Mouse (Mus musculus) liver, embryonic 15.5 days (tissue): ENCODE results near the gene Phlpp1. TPM values are rescaled to one million over a fixed set of nuclear protein-coding genes. Genes with fewer than 3 reads are reported as not detected.

Experiments used
- ATAC-seq: fragments of 200-750 bp; cut with Nextera tagmentation; 2 replicates; pipeline ENCODE4 v1.8.0; 2017; ENCODE audit warnings: moderate number of reproducible peaks, mild to moderate bottlenecking, moderate library complexity; ENCODE audit not compliant: insufficient read depth
- H3K27ac ChIP-seq: fragments of 300-500 bp; sonication (generic); replicated peaks from 2 replicates; pipeline ENCODE4 v1.5.1; 2015; ENCODE audit warnings: mild to moderate bottlenecking, inconsistent platforms
- H3K27me3 ChIP-seq: fragments of 300-500 bp; sonication (generic); 2 replicates; pipeline ENCODE4 v1.6.1; 2015; ENCODE audit warnings: mild to moderate bottlenecking, inconsistent platforms
- H3K36me3 ChIP-seq: fragments of 300-500 bp; sonication (generic); replicated peaks from 2 replicates; pipeline ENCODE4 v1.6.1; 2015; ENCODE audit warnings: moderate library complexity, mild to moderate bottlenecking, inconsistent platforms
- H3K4me1 ChIP-seq: fragments of 300-500 bp; sonication (generic); replicated peaks from 2 replicates; pipeline ENCODE4 v1.6.1; 2015; ENCODE audit warnings: inconsistent platforms
- H3K4me2 ChIP-seq: fragments of 300-500 bp; sonication (generic); 2 replicates; pipeline ENCODE4 v1.6.1; 2015; ENCODE audit warnings: moderate library complexity, mild to moderate bottlenecking, inconsistent platforms
- H3K4me3 ChIP-seq: fragments of 300-500 bp; sonication (generic); replicated peaks from 2 replicates; pipeline ENCODE4 v1.5.1; 2015; ENCODE audit warnings: mild to moderate bottlenecking, inconsistent platforms
- H3K9ac ChIP-seq: fragments of 300-500 bp; sonication (generic); 2 replicates; pipeline ENCODE4 v1.6.1; 2015; ENCODE audit warnings: moderate library complexity, mild to moderate bottlenecking, inconsistent platforms
- H3K9me3 ChIP-seq: fragments of 300-500 bp; sonication (generic); replicated peaks from 2 replicates; pipeline ENCODE4 v1.6.1; 2016; ENCODE audit warnings: inconsistent platforms
- WGBS: fragments of 180-500 bp; shearing (Covaris S2); methylation state at CpG from one replicate; pipeline ENCODE4 v1.1.7; 2015; ENCODE audit warnings: mixed read lengths; ENCODE audit not compliant: insufficient replicate concordance; 5-methylcytosine and 5-hydroxymethylcytosine counted together
- polyA plus RNA-seq: library from polyadenylated mRNA; unstranded; fragments of >200 nt; fragmentation: Nextera tagmentation; extraction: Ambion mirVana; gene quantifications from 2 replicates; pipeline ENCODE4 v1.2.1, GENCODE M21; 2015

The Phlpp1 gene
- polyA plus RNA-seq, 1 experiment from 2014 or later: 0.94 TPM

GRCm38 (mm10) chr1:106197991-106198390, 26.4 kb downstream of the Phlpp1 start:
- Histone ChIP-seq H3K36me3 (no peaks in the 10 kb centered on the region), H3K4me3 (no peak overlapping the region), H3K4me2 (no peak overlapping the region), H3K27ac (no peak overlapping the region), H3K27me3 (no peaks in the 10 kb centered on the region), H3K9me3 (no peaks in the 10 kb centered on the region), H3K4me1 (no peaks in the 10 kb centered on the region), H3K9ac (no peak overlapping the region)
- no peak for ATAC-seq
- 77% methylated on average over 5 of the region's 5 CpGs for WGBS

GRCm38 (mm10) chr1:106199109-106199508, 27.6 kb downstream of the Phlpp1 start:
- H3K27me3 ChIP-seq: no peaks in the 10 kb centered on the region
- H3K4me2 ChIP-seq: no peak overlapping the region
- no peak overlapping the region for H3K27ac ChIP-seq
- ATAC-seq: no peak
- no peaks in the 10 kb centered on the region for H3K9me3 ChIP-seq
- no peaks in the 10 kb centered on the region for H3K36me3 ChIP-seq
- WGBS: 71% methylated on average over 4 of the region's 4 CpGs
- no peaks in the 10 kb centered on the region for H3K4me1 ChIP-seq
- no peak overlapping the region for H3K9ac ChIP-seq
- H3K4me3 ChIP-seq: no peak overlapping the region

GRCm38 (mm10) chr1:106199686-106200085, 28.1 kb downstream of the Phlpp1 start:
- Histone ChIP-seq H3K36me3 (no peaks in the 10 kb centered on the region), H3K4me3 (no peak overlapping the region), H3K27me3 (no peaks in the 10 kb centered on the region), H3K4me1 (no peaks in the 10 kb centered on the region), H3K9me3 (no peaks in the 10 kb centered on the region), H3K9ac (no peak overlapping the region), H3K27ac (no peak overlapping the region), H3K4me2 (no peak overlapping the region)
- no peak for ATAC-seq
- WGBS: 16% methylated on average over 2 of the region's 2 CpGs

- H3K4me1 ChIP-seq: no peaks in the 10 kb centered on the region
- no peaks in the 10 kb centered on the region for H3K36me3 ChIP-seq
- no peak overlapping the region for H3K4me2 ChIP-seq
- H3K9ac ChIP-seq: no peak overlapping the region
- no peak overlapping the region for H3K27ac ChIP-seq
- H3K27me3 ChIP-seq: no peaks in the 10 kb centered on the region
- no peak overlapping the region for H3K4me3 ChIP-seq
- no peaks in the 10 kb centered on the region for H3K9me3 ChIP-seq
- no peak for ATAC-seq
- WGBS: 64% methylated on average over 1 of the region's 1 CpGs
These were observed 29.5 kb downstream of the Phlpp1 start for GRCm38 (mm10) chr1:106201025-106201424.

DNA sequence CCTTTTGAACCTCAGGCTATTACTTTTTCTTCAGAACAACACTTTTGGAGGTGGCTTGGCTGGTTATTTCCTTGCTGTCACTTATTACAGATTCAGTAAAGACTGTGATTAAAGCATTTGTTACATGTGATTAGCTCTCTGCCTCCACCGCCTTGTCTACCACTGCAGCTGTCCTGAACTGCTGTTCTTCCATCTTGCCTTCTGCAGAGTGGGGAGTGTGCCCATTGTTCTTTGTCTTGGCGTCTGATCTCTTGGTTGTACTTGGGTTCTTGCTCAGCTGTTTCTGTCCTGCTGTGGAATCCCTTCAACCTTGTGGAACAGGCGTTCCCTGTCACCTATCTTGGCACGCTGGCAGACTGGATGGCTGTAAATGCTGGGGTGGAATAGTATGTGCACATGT, 30.4 kb downstream of the Phlpp1 start:
- H3K4me3 ChIP-seq: no peak overlapping the region
- no peak overlapping the region for H3K27ac ChIP-seq
- H3K36me3 ChIP-seq: no peaks in the 10 kb centered on the region
- no peaks in the 10 kb centered on the region for H3K27me3 ChIP-seq
- H3K4me2 ChIP-seq: no peak overlapping the region
- ATAC-seq: no peak
- WGBS: 61% methylated on average over 4 of the region's 4 CpGs
- H3K4me1 ChIP-seq: no peaks in the 10 kb centered on the region
- no peak overlapping the region for H3K9ac ChIP-seq
- H3K9me3 ChIP-seq: no peaks in the 10 kb centered on the region

- no peak overlapping the region for H3K27ac ChIP-seq
- H3K36me3 ChIP-seq: no peaks in the 10 kb centered on the region
- WGBS: 54% methylated on average over 3 of the region's 3 CpGs
- H3K4me3 ChIP-seq: no peak overlapping the region
- no peak for ATAC-seq
- no peaks in the 10 kb centered on the region for H3K9me3 ChIP-seq
- H3K9ac ChIP-seq: no peak overlapping the region
- H3K4me1 ChIP-seq: no peaks in the 10 kb centered on the region
- H3K4me2 ChIP-seq: no peak overlapping the region
- H3K27me3 ChIP-seq: no peaks in the 10 kb centered on the region
These were observed 32.4 kb downstream of the Phlpp1 start for GRCm38 (mm10) chr1:106203942-106204341.

DNA sequence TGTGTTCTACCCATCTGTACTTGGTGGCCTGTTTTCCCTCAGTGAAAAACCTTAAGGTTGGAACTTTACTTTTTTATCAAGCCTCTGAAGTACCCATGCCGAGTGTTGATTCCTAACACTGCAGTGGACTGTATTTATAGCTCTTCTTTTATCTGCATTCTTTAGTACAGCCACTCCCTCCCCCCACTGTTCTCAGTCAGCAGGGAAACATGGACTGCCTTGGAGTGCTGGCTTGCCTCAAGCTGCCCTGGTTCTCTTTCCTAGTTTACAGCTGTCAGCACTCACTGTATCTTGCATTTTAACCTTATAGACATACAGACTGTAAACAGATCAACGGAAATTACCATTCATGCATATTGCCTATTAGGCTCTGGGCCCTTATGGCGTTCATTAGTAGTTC, 32.8 kb downstream of the Phlpp1 start:
- Histone ChIP-seq H3K27ac (no peak overlapping the region), H3K36me3 (no peaks in the 10 kb centered on the region), H3K27me3 (no peaks in the 10 kb centered on the region), H3K4me2 (no peak overlapping the region), H3K4me3 (no peak overlapping the region), H3K4me1 (no peaks in the 10 kb centered on the region), H3K9ac (no peak overlapping the region), H3K9me3 (no peaks in the 10 kb centered on the region)
- 49% methylated on average over 3 of the region's 3 CpGs for WGBS
- ATAC-seq: no peak

DNA sequence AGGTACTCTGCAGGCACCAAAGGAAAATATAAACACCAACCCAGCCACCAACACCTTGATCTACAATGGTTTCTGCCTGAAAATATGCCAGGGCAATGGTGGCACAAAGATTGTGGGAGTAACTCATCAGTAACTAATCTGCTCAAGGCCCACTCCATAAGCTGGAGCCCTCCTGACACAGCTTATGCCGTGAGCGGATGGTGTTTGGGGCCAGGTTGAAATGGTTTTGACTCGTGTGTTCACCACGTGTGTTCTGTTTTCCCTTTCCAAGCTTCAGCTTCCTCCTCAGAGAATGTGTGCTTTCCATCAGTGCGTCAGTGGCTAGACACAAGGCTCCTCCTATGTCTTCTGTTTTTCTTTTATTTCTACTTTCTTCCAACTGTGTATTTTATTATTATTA, 37.0 kb downstream of the Phlpp1 start:
- WGBS: 62% methylated on average over 5 of the region's 5 CpGs
- H3K4me3 ChIP-seq: no peak overlapping the region
- no peaks in the 10 kb centered on the region for H3K9me3 ChIP-seq
- H3K27me3 ChIP-seq: no peaks in the 10 kb centered on the region
- no peak overlapping the region for H3K27ac ChIP-seq
- H3K4me1 ChIP-seq: no peaks in the 10 kb centered on the region
- H3K36me3 ChIP-seq: no peaks in the 10 kb centered on the region
- no peak overlapping the region for H3K4me2 ChIP-seq
- H3K9ac ChIP-seq: no peak overlapping the region
- ATAC-seq: no peak

GRCm38 (mm10) chr1:106210461-106210860, 38.9 kb downstream of the Phlpp1 start:
- Histone ChIP-seq H3K4me2 (no peak overlapping the region), H3K4me1 (no peaks in the 10 kb centered on the region), H3K9ac (no peak overlapping the region), H3K9me3 (no peaks in the 10 kb centered on the region), H3K27ac (no peak overlapping the region), H3K36me3 (no peaks in the 10 kb centered on the region), H3K4me3 (no peak overlapping the region), H3K27me3 (no peaks in the 10 kb centered on the region)
- no peak for ATAC-seq
- WGBS: 67% methylated on average over 3 of the region's 3 CpGs

GRCm38 (mm10) chr1:106211146-106211545, 39.6 kb downstream of the Phlpp1 start:
- Histone ChIP-seq H3K27me3 (no peaks in the 10 kb centered on the region), H3K4me3 (no peak overlapping the region), H3K27ac (no peak overlapping the region), H3K4me1 (no peaks in the 10 kb centered on the region), H3K9ac (no peak overlapping the region), H3K9me3 (no peaks in the 10 kb centered on the region), H3K4me2 (no peak overlapping the region), H3K36me3 (no peaks in the 10 kb centered on the region)
- WGBS: 59% methylated on average over 5 of the region's 5 CpGs
- no peak for ATAC-seq

- H3K27ac ChIP-seq: no peak overlapping the region
- H3K9me3 ChIP-seq: no peaks in the 10 kb centered on the region
- H3K4me1 ChIP-seq: no peaks in the 10 kb centered on the region
- no peak overlapping the region for H3K4me2 ChIP-seq
- H3K9ac ChIP-seq: no peak overlapping the region
- 61% methylated on average over 6 of the region's 6 CpGs for WGBS
- no peaks in the 10 kb centered on the region for H3K27me3 ChIP-seq
- H3K4me3 ChIP-seq: no peak overlapping the region
- ATAC-seq: no peak
- no peaks in the 10 kb centered on the region for H3K36me3 ChIP-seq
These were observed 48.9 kb downstream of the Phlpp1 start for GRCm38 (mm10) chr1:106220431-106220830.

GRCm38 (mm10) chr1:106221371-106221770, 49.8 kb downstream of the Phlpp1 start:
- H3K4me3 ChIP-seq: no peak overlapping the region
- no peak overlapping the region for H3K9ac ChIP-seq
- no peaks in the 10 kb centered on the region for H3K27me3 ChIP-seq
- no peaks in the 10 kb centered on the region for H3K9me3 ChIP-seq
- 81% methylated on average over 1 of the region's 1 CpGs for WGBS
- ATAC-seq: no peak
- no peak overlapping the region for H3K27ac ChIP-seq
- H3K36me3 ChIP-seq: no peaks in the 10 kb centered on the region
- no peaks in the 10 kb centered on the region for H3K4me1 ChIP-seq
- no peak overlapping the region for H3K4me2 ChIP-seq
